Mouse (Mus musculus) liver, embryonic 14.5 days (tissue): ENCODE measurements around the gene Rho.

ENCODE experiments used
- CTCF ChIP-seq: IDR thresholded peaks from 2 replicates; pipeline ENCODE4 v1.5.1; 2016; ENCODE audit warnings: antibody characterized with exemption, low read depth, control low read depth
- EP300 ChIP-seq: IDR thresholded peaks from 2 replicates; pipeline ENCODE4 v1.6.1; 2016; ENCODE audit warnings: antibody characterized with exemption, low read depth

DNA sequence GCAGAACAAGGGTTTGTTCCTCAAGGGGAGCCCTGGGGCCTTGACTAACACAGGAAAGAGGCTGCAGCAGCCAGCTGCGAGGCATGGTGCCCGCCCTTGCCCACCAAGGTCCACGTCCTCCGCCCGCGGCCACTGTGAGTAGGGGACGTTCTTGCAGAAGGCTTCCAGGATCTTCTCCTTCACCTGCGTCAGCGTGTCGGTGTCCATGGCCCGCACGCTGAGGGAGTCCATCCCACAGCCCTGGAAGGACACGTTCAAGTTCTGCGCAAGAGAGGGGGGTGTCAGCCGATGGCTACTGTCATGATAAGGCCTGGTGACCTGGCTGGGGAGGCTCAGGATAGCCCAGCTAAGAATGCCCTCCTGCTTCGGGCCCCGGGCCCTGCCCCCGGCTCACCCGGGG is 28.8 kb downstream of the Rho start:
- TF ChIP-seq CTCF (no peak), EP300 (no peak)
